Mouse (Mus musculus) liver, embryonic 14.5 days (tissue): ENCODE data around the gene Klc2.
A peak's percentile ranks its signal among the peaks of the same experiment; 100 is the strongest.

ENCODE experiments used
- CTCF ChIP-seq: IDR thresholded peaks from 2 replicates; pipeline ENCODE4 v1.5.1; 2016; ENCODE audit warnings: antibody characterized with exemption, low read depth, control low read depth
- EP300 ChIP-seq: IDR thresholded peaks from 2 replicates; pipeline ENCODE4 v1.6.1; 2016; ENCODE audit warnings: antibody characterized with exemption, low read depth

DNA sequence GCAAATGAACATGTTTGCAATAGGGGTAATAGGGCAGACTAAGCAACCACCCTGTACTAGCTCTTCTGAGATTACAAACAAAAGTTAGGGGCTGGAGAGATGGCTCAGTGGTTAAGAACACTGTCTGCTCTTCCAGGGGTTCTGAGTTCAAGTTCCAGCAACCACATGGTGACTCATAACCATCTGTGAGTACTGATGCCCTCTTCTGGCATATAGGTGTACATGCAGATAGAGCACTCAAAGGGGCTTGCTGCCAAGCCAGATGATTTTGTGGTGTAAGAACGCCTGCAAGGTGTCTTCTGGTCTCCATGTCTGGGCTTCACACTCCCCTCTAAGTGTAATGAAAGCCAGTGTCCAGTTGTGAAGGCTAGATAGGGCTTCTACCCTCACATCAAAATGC, 11.4 kb upstream of the Klc2 start:
- TF ChIP-seq CTCF (peak; percentile 47), EP300 (no peak)
